Mouse (Mus musculus): Measurements from ENCODE around the gene Stox2. TPM values are rescaled to one million over a fixed set of nuclear protein-coding genes. Genes with fewer than 3 reads are reported as not detected.

Stox2 gene
- polyA plus RNA-seq, 1 experiment from 2014 or later: 0.54 TPM

- TF ChIP-seq CTCF (IDR thresholded peaks at IDR 0.05; ENCODE audit: low read depth): no peak
- no peak for TF ChIP-seq EP300 (IDR thresholded peaks at IDR 0.05; ENCODE audit: low read depth)
- H3K27me3 ChIP-seq (ENCODE audit: insufficient read depth, low read length): no peaks in the 10 kb centered on the region
- no peaks in the 10 kb centered on the region for H3K4me1 ChIP-seq (ENCODE audit: insufficient read depth)
- H3K4me3 ChIP-seq (ENCODE audit: low read depth, low read length): no peak overlapping the region
- no peaks in the 10 kb centered on the region for H3K36me3 ChIP-seq (replicated peaks; ENCODE audit: insufficient read depth, low read length)
- ATAC-seq (no peak), DNase-seq (no peak)
- no peak overlapping the region for H3K27ac ChIP-seq (ENCODE audit: low read depth)
- no peaks in the 10 kb centered on the region for H3K9me3 ChIP-seq (ENCODE audit: low read length)
- H3K4me2 ChIP-seq (ENCODE audit: low read depth, low read length): no peak overlapping the region
- H3K9ac ChIP-seq (replicated peaks): no peak overlapping the region
- 80% methylated on average over 17 of the region's 17 CpGs for WGBS (ENCODE audit: insufficient replicate concordance)
Measured at GRCm38 (mm10) chr8:47263070-47263843, 182.9 kb downstream of the Stox2 start.

GRCm38 (mm10) chr8:47260751-47261474 is 185.2 kb downstream of the Stox2 start:
- Histone ChIP-seq H3K27ac (ENCODE audit: low read depth) (no peak overlapping the region), H3K9ac (replicated peaks) (no peak overlapping the region), H3K27me3 (ENCODE audit: insufficient read depth, low read length) (no peaks in the 10 kb centered on the region), H3K4me2 (ENCODE audit: low read depth, low read length) (no peak overlapping the region), H3K4me1 (ENCODE audit: insufficient read depth) (no peaks in the 10 kb centered on the region), H3K9me3 (ENCODE audit: low read length) (no peaks in the 10 kb centered on the region), H3K4me3 (ENCODE audit: low read depth, low read length) (no peak overlapping the region), H3K36me3 (replicated peaks; ENCODE audit: insufficient read depth, low read length) (no peaks in the 10 kb centered on the region)
- no peak for ATAC-seq
- 63% methylated on average over 12 of the region's 12 CpGs for WGBS (ENCODE audit: insufficient replicate concordance)
- DNase-seq: no peak
- TF ChIP-seq EP300 (IDR thresholded peaks at IDR 0.05; ENCODE audit: low read depth): no peak

- Histone ChIP-seq H3K9ac (replicated peaks) (no peak overlapping the region), H3K27ac (ENCODE audit: low read depth) (no peak overlapping the region), H3K4me2 (ENCODE audit: low read depth, low read length) (no peak overlapping the region), H3K27me3 (ENCODE audit: insufficient read depth, low read length) (no peaks in the 10 kb centered on the region), H3K9me3 (ENCODE audit: low read length) (no peaks in the 10 kb centered on the region), H3K36me3 (replicated peaks; ENCODE audit: insufficient read depth, low read length) (no peaks in the 10 kb centered on the region), H3K4me3 (ENCODE audit: low read depth, low read length) (no peak overlapping the region), H3K4me1 (ENCODE audit: insufficient read depth) (no peaks in the 10 kb centered on the region)
- DNase-seq (no peak), ATAC-seq (no peak)
- 40% methylated on average over 4 of the region's 4 CpGs for WGBS (ENCODE audit: insufficient replicate concordance)
- no peak for TF ChIP-seq EP300 (IDR thresholded peaks at IDR 0.05; ENCODE audit: low read depth)
- no peak for TF ChIP-seq CTCF (IDR thresholded peaks at IDR 0.05; ENCODE audit: low read depth)
Measured at GRCm38 (mm10) chr8:47250832-47251231, 195.3 kb downstream of the Stox2 start.

- H3K4me2 ChIP-seq (ENCODE audit: low read depth, low read length): no peak overlapping the region
- no peak overlapping the region for H3K4me3 ChIP-seq (ENCODE audit: low read depth, low read length)
- no peaks in the 10 kb centered on the region for H3K27me3 ChIP-seq (ENCODE audit: insufficient read depth, low read length)
- no peaks in the 10 kb centered on the region for H3K9me3 ChIP-seq (ENCODE audit: low read length)
- WGBS (ENCODE audit: insufficient replicate concordance): 69% methylated on average over 4 of the region's 4 CpGs
- H3K27ac ChIP-seq (ENCODE audit: low read depth): no peak overlapping the region
- ATAC-seq (no peak), DNase-seq (no peak)
- no peak overlapping the region for H3K9ac ChIP-seq (replicated peaks)
- H3K4me1 ChIP-seq (ENCODE audit: insufficient read depth): peaks cover 5% of the 10 kb centered on the region; the same call in 1 of the 2 replicates
- H3K36me3 ChIP-seq (replicated peaks; ENCODE audit: insufficient read depth, low read length): no peaks in the 10 kb centered on the region
- TF ChIP-seq CTCF (IDR thresholded peaks at IDR 0.05; ENCODE audit: low read depth) (no peak), EP300 (IDR thresholded peaks at IDR 0.05; ENCODE audit: low read depth) (no peak)
Measured at GRCm38 (mm10) chr8:47245116-47245515, 201.0 kb downstream of the Stox2 start.

- 84% methylated on average over 15 of the region's 15 CpGs for WGBS (ENCODE audit: insufficient replicate concordance)
- Histone ChIP-seq H3K36me3 (replicated peaks; ENCODE audit: insufficient read depth, low read length) (no peaks in the 10 kb centered on the region), H3K9me3 (ENCODE audit: low read length) (no peaks in the 10 kb centered on the region), H3K27me3 (ENCODE audit: insufficient read depth, low read length) (no peaks in the 10 kb centered on the region), H3K4me1 (ENCODE audit: insufficient read depth) (peaks cover 5% of the 10 kb centered on the region; the same call in 1 of the 2 replicates), H3K9ac (replicated peaks) (no peak overlapping the region), H3K4me2 (ENCODE audit: low read depth, low read length) (no peak overlapping the region), H3K4me3 (ENCODE audit: low read depth, low read length) (no peak overlapping the region), H3K27ac (ENCODE audit: low read depth) (no peak overlapping the region)
- DNase-seq (no peak), ATAC-seq (no peak)
- no peak for TF ChIP-seq EP300 (IDR thresholded peaks at IDR 0.05; ENCODE audit: low read depth)
- TF ChIP-seq CTCF (IDR thresholded peaks at IDR 0.05; ENCODE audit: low read depth): no peak
Measured at GRCm38 (mm10) chr8:47244202-47244601, 202.0 kb downstream of the Stox2 start.

- H3K27ac ChIP-seq (ENCODE audit: low read depth): peak overlapping the region; percentile 51
- no peak for DNase-seq
- whole genome bisulfite sequencing (ENCODE audit: insufficient replicate concordance): 69% methylated on average over 12 of the region's 12 CpGs
- no peaks in the 10 kb centered on the region for H3K27me3 ChIP-seq (ENCODE audit: insufficient read depth, low read length)
- H3K4me1 ChIP-seq (ENCODE audit: insufficient read depth): peaks cover 5% of the 10 kb centered on the region; the same call in 1 of the 2 replicates
- H3K4me3 ChIP-seq (ENCODE audit: low read depth, low read length): no peak overlapping the region
- ATAC-seq: no peak
- TF ChIP-seq EP300 (IDR thresholded peaks at IDR 0.05; ENCODE audit: low read depth) (no peak), CTCF (IDR thresholded peaks at IDR 0.05; ENCODE audit: low read depth) (no peak)
- H3K36me3 ChIP-seq (replicated peaks; ENCODE audit: insufficient read depth, low read length): no peaks in the 10 kb centered on the region
- H3K9me3 ChIP-seq (ENCODE audit: low read length): no peaks in the 10 kb centered on the region
- H3K4me2 ChIP-seq (ENCODE audit: low read depth, low read length): peak overlapping the region; percentile 65
- H3K9ac ChIP-seq (replicated peaks): no peak overlapping the region
Measured at GRCm38 (mm10) chr8:47243631-47244030, 202.5 kb downstream of the Stox2 start.

Measured in liver, postnatal 0 days (tissue).